ENCODE assay signal across 7 mouse cellular contexts in the genomic region with DNA sequence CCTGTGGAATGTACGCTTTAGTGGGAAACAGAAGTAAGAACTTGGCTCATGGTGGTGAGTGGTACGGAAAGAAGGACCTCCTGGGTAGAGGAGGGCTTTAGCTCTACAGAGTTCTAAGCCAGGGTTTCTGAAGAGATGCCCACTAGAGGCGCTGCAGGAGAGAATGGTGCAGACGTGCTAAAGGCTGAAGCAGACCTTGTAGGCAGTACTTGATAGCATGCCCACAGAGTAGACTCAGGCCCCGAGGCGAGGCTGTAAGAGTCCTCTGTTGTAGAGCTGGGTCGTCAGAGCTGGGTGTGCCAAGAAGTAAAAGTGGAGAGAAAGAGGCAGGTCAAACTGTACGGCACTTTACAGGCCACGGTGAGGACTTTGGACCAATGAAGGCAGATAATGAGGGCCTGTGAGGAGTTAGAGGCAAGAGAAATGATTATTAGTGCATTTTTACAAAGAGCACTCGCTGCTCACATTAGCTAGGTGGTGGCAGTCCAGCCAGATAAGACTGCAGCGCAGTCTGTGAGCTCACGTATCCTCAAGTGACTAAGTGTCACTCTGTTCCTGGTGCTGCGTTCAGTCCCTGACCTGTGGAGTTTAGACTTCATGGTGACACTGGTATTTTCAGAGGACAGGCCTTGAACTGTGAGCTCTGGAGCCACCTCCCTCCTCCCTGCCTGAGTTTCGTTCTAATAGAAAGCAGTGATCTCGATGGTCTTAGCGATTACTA. TPM values are rescaled to one million over a fixed set of nuclear protein-coding genes. Genes with fewer than 3 reads are reported as not detected.
DNase-seq lines count a peak whose midpoint lies in the region; ATAC-seq and TF ChIP-seq lines count a peak whose summit lies in the region.

No protein-coding gene starts in this region.

- no peaks in the 10 kb centered on the region for H3K9me3 ChIP-seq in liver, embryonic 14.5 days (ENCODE audit: control insufficient read depth, low read length)

- H3K4me3 ChIP-seq in bone marrow, adult 2 months (replicated peaks; ENCODE audit: control insufficient read depth, low read depth, low read length) = no peak overlapping the region
- H3K4me3 ChIP-seq in liver, embryonic 14.5 days (ENCODE audit: insufficient read depth in 1 of 2, low read depth in 2 of 2, low read length in 2 of 2) = no peak overlapping the region

- peak; percentile 29; the same call in 1 of the 2 replicates for TF ChIP-seq CTCF in bone marrow, adult 2 months (IDR thresholded peaks at IDR 0.05; ENCODE audit: control insufficient read depth, insufficient read depth, low read length)
- peak; percentile 48 for TF ChIP-seq CTCF in liver, embryonic 14.5 days (IDR thresholded peaks at IDR 0.05; ENCODE audit: low read depth)

- no peak overlapping the region for H3K9ac ChIP-seq in liver, embryonic 14.5 days (replicated peaks)

- no peak for TF ChIP-seq POLR2A in bone marrow, adult 2 months (IDR thresholded peaks at IDR 0.05; ENCODE audit: borderline replicate concordance, control insufficient read depth, low read depth, low read length)

- no peaks in the 10 kb centered on the region for H3K4me1 ChIP-seq in bone marrow, adult 2 months (ENCODE audit: control insufficient read depth, insufficient read depth, low read length)
- peaks cover 0 to 4% of the 10 kb centered on the region in 2 experiments; a peak in 1 of 4 replicates for H3K4me1 ChIP-seq in liver, embryonic 14.5 days (replicated peaks; ENCODE audit: control insufficient read depth in 2 of 2, insufficient read depth in 2 of 2, low read length in 1 of 2)

- no peak overlapping the region for H3K4me2 ChIP-seq in liver, embryonic 14.5 days (ENCODE audit: low read depth)

- H3K27me3 ChIP-seq in liver, embryonic 14.5 days (ENCODE audit: control insufficient read depth, insufficient read depth, low read length) = no peaks in the 10 kb centered on the region

- H3K27ac ChIP-seq in bone marrow, adult 2 months (ENCODE audit: control insufficient read depth, insufficient read depth, low read depth, low read length, poor library complexity) = no peak overlapping the region
- no peak overlapping the region for H3K27ac ChIP-seq in liver, embryonic 14.5 days

- WGBS in bone marrow, adult 2 months = 81% methylated on average over 16 of the region's 16 CpGs
- 76% methylated on average over 16 of the region's 16 CpGs for WGBS in liver, embryonic 14.5 days (ENCODE audit: insufficient replicate concordance)

- TF ChIP-seq EP300 in liver, embryonic 14.5 days (IDR thresholded peaks at IDR 0.05; ENCODE audit: low read depth) = no peak

- DNase-seq in left cerebral cortex, adult 18-20 months (ENCODE audit: low spot score in 2 of 2) = peak; percentile 45 to 52
- no peak for DNase-seq in left cerebral cortex, adult 11 months (ENCODE audit: low spot score)
- DNase-seq in ES-CJ7 (ENCODE audit: low read depth, low spot score) = peak; percentile 76
- DNase-seq in liver, embryonic 14.5 days (ENCODE audit: low read depth in 3 of 3, low spot score in 3 of 3) = no peak
- peak; percentile 54 for DNase-seq in yolk sac, embryonic 10.5 days (ENCODE audit: low spot score)
- no peak for DNase-seq in natural killer cell, adult 2 months (ENCODE audit: low spot score in 2 of 2)

- ATAC-seq in liver, embryonic 14.5 days (ENCODE audit: insufficient read depth) = 0 out of 2 replicates have a peak, but pooled peaks have one; percentile 22

- peaks cover 67% of the 10 kb centered on the region for H3K36me3 ChIP-seq in liver, embryonic 14.5 days (replicated peaks; ENCODE audit: control insufficient read depth, insufficient read depth, low read depth)

RNA-seq across cellular contexts. Expression of a gene that starts 9.8 kb away (rescaled TPM):
- 1 to 10 TPM in 1 of 2 experiments, under 1 TPM in 1; 0.84 to 1.3 TPM for total RNA-seq in left cerebral cortex, adult 18-20 months (2021)
- 2.0 and 5.8 TPM in 2 replicates for polyA plus RNA-seq in bone marrow, adult 2 months (2011; ENCODE audit: insufficient read depth, insufficient read length, low replicate concordance, missing spikeins)
- polyA plus RNA-seq in liver, embryonic 14.5 days (2012; rRNA removed) = 0.17 and 0.33 TPM in 2 replicates
- polyA plus RNA-seq in liver, embryonic 14.5 days (2014; fragmentation: Nextera tagmentation; extraction: Ambion mirVana) = 0.10 TPM in 1 of 2 replicates, not detected in the other

RNA-seq across cellular contexts. Expression of a gene that starts 42.5 kb away (rescaled TPM):
- total RNA-seq in left cerebral cortex, adult 18-20 months (2021) = 10 to 100 TPM; 50.2 to 53.9 TPM
- polyA plus RNA-seq in bone marrow, adult 2 months (2011; ENCODE audit: insufficient read depth, insufficient read length, low replicate concordance, missing spikeins) = 13.1 and 20.2 TPM in 2 replicates
- 23.5 and 33.6 TPM in 2 replicates for polyA plus RNA-seq in liver, embryonic 14.5 days (2012; rRNA removed)
- 44.6 and 53.1 TPM in 2 replicates for polyA plus RNA-seq in liver, embryonic 14.5 days (2014; fragmentation: Nextera tagmentation; extraction: Ambion mirVana)

Comparison
In these comparisons a context has a peak if more than half of its experiments do, and no peak if none do; other contexts are left out.
1. DNase-seq: peak in left cerebral cortex, adult 18-20 months (2 of 2), ES-CJ7 (single experiment) and yolk sac, embryonic 10.5 days (single experiment); none in left cerebral cortex, adult 11 months (single experiment), liver, embryonic 14.5 days (0 of 3) and natural killer cell, adult 2 months (0 of 2).